Mouse (Mus musculus) forebrain, embryonic 14.5 days (tissue): ENCODE measurements around the gene Opn1sw. TPM values are rescaled to one million over a fixed set of nuclear protein-coding genes. Genes with fewer than 3 reads are reported as not detected.

Experiments used
- ATAC-seq: fragments of 200-750 bp; cut with Nextera tagmentation; 2 replicates; pipeline ENCODE4 v1.8.0; 2017; ENCODE audit warnings: mild to moderate bottlenecking, moderate library complexity
- DNase-seq: peaks from one replicate; pipeline ENCODE4 v3.0.0-alpha.2; 2015; ENCODE audit warnings: low spot score
- H3K27ac ChIP-seq: fragments of 300-500 bp; sonication (generic); 2 replicates; pipeline ENCODE4 v1.5.1; 2014; ENCODE audit warnings: low read depth, mild to moderate bottlenecking, control low read depth, low read length, moderate library complexity
- H3K27me3 ChIP-seq: fragments of 300-500 bp; sonication (generic); replicated peaks from 2 replicates; pipeline ENCODE4 v1.6.1; 2014; ENCODE audit warnings: low read length, control low read depth, mixed read lengths; ENCODE audit not compliant: control insufficient read depth, insufficient read depth
- H3K36me3 ChIP-seq: fragments of 300-500 bp; sonication (generic); 2 replicates; pipeline ENCODE4 v1.6.1; 2014; ENCODE audit warnings: low read length, control low read depth; ENCODE audit not compliant: control insufficient read depth, insufficient read depth
- H3K4me1 ChIP-seq: fragments of 300-500 bp; sonication (generic); 2 replicates; pipeline ENCODE4 v1.6.1; 2014; ENCODE audit warnings: antibody characterized with exemption, low read length, control low read depth; ENCODE audit not compliant: control insufficient read depth, insufficient read depth
- H3K4me2 ChIP-seq: fragments of 300-500 bp; sonication (generic); 2 replicates; pipeline ENCODE4 v1.6.1; 2014; ENCODE audit warnings: mild to moderate bottlenecking, control low read depth, low read length
- H3K4me3 ChIP-seq: fragments of 300-500 bp; sonication (generic); 2 replicates; pipeline ENCODE4 v1.5.1; 2014; ENCODE audit warnings: low read depth, low read length, control low read depth
- H3K9ac ChIP-seq: fragments of 300-500 bp; sonication (generic); 2 replicates; pipeline ENCODE4 v1.6.1; 2014; ENCODE audit warnings: mild to moderate bottlenecking, low read length, control low read depth, moderate library complexity
- H3K9me3 ChIP-seq: fragments of 300-500 bp; sonication (generic); replicated peaks from 2 replicates; pipeline ENCODE4 v1.6.1; 2016; ENCODE audit warnings: low read length, control low read depth, mixed read lengths; ENCODE audit not compliant: control insufficient read depth
- WGBS: fragments of 180-500 bp; shearing (Covaris S2); extraction: QIAGEN DNeasy Blood & Tissue Kit; methylation state at CpG from one replicate; pipeline ENCODE4 v1.1.7; 2014; 5-methylcytosine and 5-hydroxymethylcytosine counted together
- polyA plus RNA-seq: library from polyadenylated mRNA; unstranded; fragments of >200 nt; fragmentation: Nextera tagmentation; extraction: Ambion mirVana; gene quantifications from 2 replicates; pipeline ENCODE4 v1.2.1, GENCODE M21; 2014

Opn1sw gene
- polyA plus RNA-seq, 1 experiment from 2014 or later, result 0.33 TPM

DNA sequence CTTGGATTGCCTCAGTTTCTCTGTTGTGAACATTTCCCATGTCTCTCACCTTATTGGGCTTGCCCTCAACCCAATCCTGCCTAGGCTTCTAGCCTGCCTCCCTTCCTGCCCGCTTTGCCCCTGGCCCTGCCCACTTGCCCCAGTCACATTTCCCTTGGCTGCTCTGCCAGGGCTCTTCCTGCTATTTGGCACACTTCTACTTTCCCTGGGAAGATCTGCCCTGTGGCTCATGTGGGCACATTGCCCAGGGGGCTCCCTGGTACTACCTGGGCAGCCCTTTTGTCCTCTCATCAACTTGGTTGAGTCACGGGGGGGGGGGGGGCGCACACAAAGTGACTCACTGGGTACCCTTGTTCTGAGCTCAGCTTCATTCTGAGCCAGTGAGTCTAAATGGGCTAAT, 43.9 kb upstream of the Opn1sw start:
- H3K4me3 ChIP-seq, result no peak overlapping the region
- ATAC-seq, result no peak
- no peak overlapping the region for H3K9ac ChIP-seq
- H3K4me1 ChIP-seq, result peaks cover 23% of the 10 kb centered on the region; the same call in 1 of the 2 replicates
- H3K27ac ChIP-seq, result no peak overlapping the region
- H3K36me3 ChIP-seq, result no peaks in the 10 kb centered on the region
- peak; percentile 13 for DNase-seq
- H3K9me3 ChIP-seq, result no peaks in the 10 kb centered on the region
- 21% methylated on average over 3 of the region's 3 CpGs for WGBS
- peaks cover 22% of the 10 kb centered on the region for H3K27me3 ChIP-seq
- no peak overlapping the region for H3K4me2 ChIP-seq

DNA sequence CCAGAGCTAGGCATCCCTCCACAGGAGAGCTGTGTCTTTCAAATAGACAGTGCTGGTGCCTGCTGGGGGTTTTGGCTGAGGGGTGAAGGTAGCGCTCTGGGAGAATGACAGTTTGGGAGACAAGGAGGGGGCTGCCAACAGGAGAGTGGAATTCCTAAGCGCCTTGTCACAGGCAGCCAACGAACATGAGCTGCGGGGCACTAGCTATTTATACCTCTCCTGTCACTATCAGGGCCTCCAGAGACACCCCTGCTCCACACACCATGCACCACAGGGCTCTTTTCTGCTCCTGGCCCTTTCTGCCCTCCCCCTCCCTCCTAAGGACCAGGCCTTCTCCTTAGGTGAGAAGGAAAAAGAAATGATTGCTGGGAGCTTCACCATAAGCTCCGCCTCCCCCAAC, 43.2 kb upstream of the Opn1sw start:
- WGBS, result 25% methylated on average over 5 of the region's 5 CpGs
- no peaks in the 10 kb centered on the region for H3K36me3 ChIP-seq
- no peak overlapping the region for H3K27ac ChIP-seq
- H3K4me1 ChIP-seq, result peaks cover 20% of the 10 kb centered on the region; the same call in 1 of the 2 replicates
- peak; percentile 7 for DNase-seq
- no peak overlapping the region for H3K9ac ChIP-seq
- H3K4me3 ChIP-seq, result no peak overlapping the region
- no peaks in the 10 kb centered on the region for H3K9me3 ChIP-seq
- no peak for ATAC-seq
- H3K27me3 ChIP-seq, result peaks cover 22% of the 10 kb centered on the region
- no peak overlapping the region for H3K4me2 ChIP-seq

GRCm38 (mm10) chr6:29430681-29431420, 42.6 kb upstream of the Opn1sw start:
- DNase-seq (no peak), ATAC-seq (no peak)
- Histone ChIP-seq H3K27ac (no peak overlapping the region), H3K9ac (no peak overlapping the region), H3K36me3 (no peaks in the 10 kb centered on the region), H3K9me3 (no peaks in the 10 kb centered on the region), H3K4me2 (no peak overlapping the region), H3K4me1 (peaks cover 14% of the 10 kb centered on the region; the same call in 1 of the 2 replicates), H3K4me3 (no peak overlapping the region), H3K27me3 (peaks cover 22% of the 10 kb centered on the region)
- WGBS, result 47% methylated on average over 15 of the region's 15 CpGs

- DNase-seq, result no peak
- Histone ChIP-seq H3K27ac (no peak overlapping the region), H3K4me1 (0 out of 2 replicates have a peak, but pooled peaks cover 3% of the 10 kb centered on the region), H3K36me3 (no peaks in the 10 kb centered on the region), H3K9me3 (no peaks in the 10 kb centered on the region), H3K4me3 (no peak overlapping the region), H3K4me2 (no peak overlapping the region), H3K27me3 (peaks cover 4% of the 10 kb centered on the region; the same call in 1 of the 2 replicates), H3K9ac (no peak overlapping the region)
- 50% methylated on average over 4 of the region's 4 CpGs for WGBS
- ATAC-seq, result no peak
These were observed 39.9 kb upstream of the Opn1sw start for GRCm38 (mm10) chr6:29428171-29428570.

- H3K4me1 ChIP-seq, result no peaks in the 10 kb centered on the region
- no peak overlapping the region for H3K27ac ChIP-seq
- no peaks in the 10 kb centered on the region for H3K9me3 ChIP-seq
- no peak overlapping the region for H3K4me3 ChIP-seq
- H3K9ac ChIP-seq, result no peak overlapping the region
- 80% methylated on average over 6 of the region's 6 CpGs for WGBS
- ATAC-seq (no peak), DNase-seq (no peak)
- H3K36me3 ChIP-seq, result no peaks in the 10 kb centered on the region
- no peak overlapping the region for H3K4me2 ChIP-seq
- no peaks in the 10 kb centered on the region for H3K27me3 ChIP-seq
These were observed 38.1 kb upstream of the Opn1sw start for GRCm38 (mm10) chr6:29426331-29426730.

GRCm38 (mm10) chr6:29425118-29425517, 36.9 kb upstream of the Opn1sw start:
- Histone ChIP-seq H3K27ac (no peak overlapping the region), H3K9ac (no peak overlapping the region), H3K9me3 (no peaks in the 10 kb centered on the region), H3K36me3 (no peaks in the 10 kb centered on the region), H3K4me2 (no peak overlapping the region), H3K4me3 (no peak overlapping the region), H3K4me1 (no peaks in the 10 kb centered on the region), H3K27me3 (no peaks in the 10 kb centered on the region)
- 83% methylated on average over 8 of the region's 8 CpGs for WGBS
- ATAC-seq (no peak), DNase-seq (no peak)

GRCm38 (mm10) chr6:29420596-29420995, 32.3 kb upstream of the Opn1sw start:
- Histone ChIP-seq H3K9me3 (no peaks in the 10 kb centered on the region), H3K4me2 (no peak overlapping the region), H3K27me3 (no peaks in the 10 kb centered on the region), H3K4me1 (no peaks in the 10 kb centered on the region), H3K27ac (no peak overlapping the region), H3K9ac (no peak overlapping the region), H3K4me3 (no peak overlapping the region), H3K36me3 (peaks cover 23% of the 10 kb centered on the region)
- WGBS, result 91% methylated on average over 2 of the region's 2 CpGs
- DNase-seq (no peak), ATAC-seq (no peak)

DNA sequence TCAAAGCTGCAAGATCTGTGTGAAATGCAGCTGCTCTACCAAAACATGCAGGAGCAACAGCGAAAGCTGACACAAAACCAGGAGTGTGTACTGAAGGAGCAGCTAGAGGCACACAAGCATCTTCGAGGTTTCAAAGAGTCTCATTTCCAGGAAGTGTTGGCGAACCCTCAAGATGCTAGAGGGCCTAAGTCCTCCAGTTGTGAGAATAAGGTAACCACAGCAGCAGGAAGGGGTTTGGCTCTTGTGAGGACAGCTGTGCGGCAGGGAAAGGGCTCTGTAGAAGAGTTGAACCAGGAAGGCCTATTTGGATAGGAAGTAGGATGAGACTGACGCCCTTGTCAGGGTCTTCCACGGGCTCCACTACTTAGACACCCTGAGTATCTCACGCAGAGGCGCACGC, 27.2 kb upstream of the Opn1sw start:
- Histone ChIP-seq H3K36me3 (peaks cover 52% of the 10 kb centered on the region), H3K4me1 (no peaks in the 10 kb centered on the region)

GRCm38 (mm10) chr6:29406412-29406811, 18.1 kb upstream of the Opn1sw start:
- no peaks in the 10 kb centered on the region for H3K4me1 ChIP-seq
- H3K4me2 ChIP-seq, result no peak overlapping the region
- H3K9ac ChIP-seq, result no peak overlapping the region
- ATAC-seq, result no peak
- no peak overlapping the region for H3K4me3 ChIP-seq
- 84% methylated on average over 6 of the region's 6 CpGs for WGBS
- H3K36me3 ChIP-seq, result peaks cover 36% of the 10 kb centered on the region
- no peak overlapping the region for H3K27ac ChIP-seq
- H3K27me3 ChIP-seq, result no peaks in the 10 kb centered on the region; the same call in 1 of the 2 replicates
- no peaks in the 10 kb centered on the region for H3K9me3 ChIP-seq
- no peak for DNase-seq

More for the DNA sequence above, 27.2 kb upstream of the Opn1sw start:
- WGBS, result 88% methylated on average over 9 of the region's 9 CpGs
- ATAC-seq (no peak), DNase-seq (no peak)
- no peak overlapping the region for H3K9ac ChIP-seq
- H3K9me3 ChIP-seq, result no peaks in the 10 kb centered on the region
- no peaks in the 10 kb centered on the region for H3K27me3 ChIP-seq
- no peak overlapping the region for H3K27ac ChIP-seq
- no peak overlapping the region for H3K4me2 ChIP-seq
- H3K4me3 ChIP-seq, result no peak overlapping the region
